ENCODE assay signal across 31 mouse cellular contexts in genomic region chr17:4972261-4972660, GRCm38 (mm10).
"Had no signal": no experiment of that assay in that cellular context is flagged by ENCODE, and none has a peak within 500 bp of the region (broad histone marks: within the 10 kb centered on the region; RNA-seq: fewer than 3 reads in every experiment).

No protein-coding gene starts in this region.

- H3K9me3 ChIP-seq: limb, embryonic 10.5 days; limb, embryonic 12.5 days; limb, embryonic 13.5 days; limb, embryonic 15.5 days; liver, embryonic 12.5 days; liver, embryonic 13.5 days; liver, embryonic 15.5 days; lung, embryonic 15.5 days; megakaryocyte, embryonic 14.5 days; midbrain, embryonic 12.5 days; midbrain, embryonic 13.5 days; midbrain, embryonic 15.5 days; neural tube, embryonic 12.5 days; neural tube, embryonic 13.5 days had no signal

- H3K27me3 ChIP-seq: limb, embryonic 12.5 days; limb, embryonic 13.5 days; limb, embryonic 15.5 days; liver, embryonic 13.5 days; liver, embryonic 15.5 days; lung, embryonic 15.5 days; midbrain, embryonic 12.5 days; midbrain, embryonic 13.5 days; midbrain, embryonic 15.5 days; neural tube, embryonic 12.5 days; neural tube, embryonic 13.5 days had no signal

- H3K36me3 ChIP-seq: limb, embryonic 10.5 days; limb, embryonic 12.5 days; limb, embryonic 13.5 days; limb, embryonic 15.5 days; liver, embryonic 12.5 days; liver, embryonic 13.5 days; liver, embryonic 15.5 days; lung, embryonic 15.5 days; midbrain, embryonic 12.5 days; midbrain, embryonic 13.5 days; midbrain, embryonic 15.5 days; neural tube, embryonic 12.5 days; neural tube, embryonic 13.5 days had no signal

- H3K4me1 ChIP-seq: limb, embryonic 10.5 days; limb, embryonic 12.5 days; limb, embryonic 13.5 days; liver, embryonic 12.5 days; liver, embryonic 13.5 days; liver, embryonic 15.5 days; lung, embryonic 15.5 days; midbrain, embryonic 12.5 days; midbrain, embryonic 13.5 days; midbrain, embryonic 15.5 days; neural tube, embryonic 12.5 days; neural tube, embryonic 13.5 days had no signal

- H3K27ac ChIP-seq: limb, embryonic 10.5 days; limb, embryonic 12.5 days; limb, embryonic 13.5 days; limb, embryonic 15.5 days; liver, embryonic 12.5 days; liver, embryonic 13.5 days; liver, embryonic 14.5 days; liver, embryonic 15.5 days; lung, embryonic 15.5 days; macrophage; midbrain, embryonic 12.5 days; midbrain, embryonic 13.5 days; midbrain, embryonic 15.5 days; neural tube, embryonic 12.5 days; neural tube, embryonic 13.5 days had no signal

- H3K9ac ChIP-seq: limb, embryonic 12.5 days; limb, embryonic 13.5 days; limb, embryonic 15.5 days; liver, embryonic 12.5 days; liver, embryonic 13.5 days; liver, embryonic 14.5 days; liver, embryonic 15.5 days; liver, postnatal 0 days; lung, embryonic 14.5 days; lung, embryonic 15.5 days; midbrain, embryonic 12.5 days; midbrain, embryonic 13.5 days; midbrain, embryonic 15.5 days; neural tube, embryonic 12.5 days; neural tube, embryonic 13.5 days had no signal

- DNase-seq: left cerebral cortex, postnatal 4 days; liver; liver, embryonic 13.5 days; liver, postnatal 0 days; lung, adult 18-20 months; lung, adult 2 months; lung, embryonic 14.5 days; lung, postnatal 10 days; lung, postnatal 14 days; lung, postnatal 36 days; lung, postnatal 4 days had no signal

- H3K4me3 ChIP-seq: limb, embryonic 10.5 days; limb, embryonic 12.5 days; limb, embryonic 13.5 days; limb, embryonic 15.5 days; liver, embryonic 12.5 days; liver, embryonic 13.5 days; liver, embryonic 15.5 days; lung, embryonic 15.5 days; megakaryocyte, embryonic 14.5 days; midbrain, embryonic 12.5 days; midbrain, embryonic 13.5 days; midbrain, embryonic 15.5 days; myocyte; neural tube, embryonic 12.5 days; neural tube, embryonic 13.5 days had no signal

- ATAC-seq: liver, embryonic 12.5 days; liver, postnatal 0 days; lung, postnatal 0 days; midbrain, embryonic 13.5 days; midbrain, embryonic 15.5 days; midbrain, embryonic 16.5 days had no signal

- H3K4me2 ChIP-seq: limb, embryonic 12.5 days; limb, embryonic 13.5 days; limb, embryonic 15.5 days; liver, embryonic 11.5 days; liver, embryonic 12.5 days; liver, embryonic 13.5 days; liver, embryonic 15.5 days; lung, embryonic 14.5 days; lung, embryonic 15.5 days; midbrain, embryonic 11.5 days; midbrain, embryonic 12.5 days; midbrain, embryonic 13.5 days; midbrain, embryonic 15.5 days; neural tube, embryonic 12.5 days; neural tube, embryonic 13.5 days had no signal
